In the genomic region with DNA sequence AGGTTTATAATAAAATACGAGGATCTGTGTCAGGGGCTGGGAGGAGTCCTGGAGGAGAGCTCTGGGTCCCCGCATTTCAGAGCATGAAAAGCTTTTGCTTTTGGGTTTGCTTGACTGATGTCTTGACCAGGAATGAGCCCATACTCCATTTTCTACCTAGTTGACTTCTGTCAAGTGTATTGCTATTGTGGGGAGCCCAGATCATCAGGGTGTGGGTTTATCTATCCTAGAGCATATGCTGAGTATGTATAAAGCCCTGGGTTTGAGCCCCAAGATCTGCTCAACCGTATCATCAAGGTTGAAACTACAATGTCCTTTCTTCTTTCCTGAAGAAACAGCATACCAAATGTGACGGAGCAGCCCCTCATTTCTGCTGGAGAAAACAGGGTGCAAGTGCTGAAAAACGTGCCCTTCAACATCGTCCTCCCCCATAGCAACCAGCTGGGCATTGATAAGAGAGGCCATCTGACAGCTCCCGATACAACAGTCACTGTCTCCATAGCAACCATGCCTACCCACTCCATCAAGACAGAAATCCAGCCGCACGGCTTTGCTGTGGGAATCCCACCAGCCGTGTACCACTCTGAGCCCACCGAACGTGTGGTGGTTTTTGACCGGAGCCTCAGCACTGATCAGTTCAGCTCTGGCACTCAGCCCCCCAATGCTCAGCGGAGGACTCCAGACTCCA, we compare ENCODE assay signal across 13 mouse cellular contexts. TPM values are rescaled to one million over a fixed set of nuclear protein-coding genes. Genes with fewer than 3 reads are reported as not detected.
A peak's percentile ranks its signal among the peaks of the same experiment; 100 is the strongest.
DNase-seq lines count a peak whose midpoint lies in the region; ATAC-seq lines count a peak whose summit lies in the region.
"Had no signal": no experiment of that assay in that cellular context is flagged by ENCODE, and none has a peak within 500 bp of the region (broad histone marks: within the 10 kb centered on the region; RNA-seq: fewer than 3 reads in every experiment).

No protein-coding gene starts in this region.

- H3K9me3 ChIP-seq in hindbrain, embryonic 11.5 days (ENCODE audit: control insufficient read depth, low read length) = no peaks in the 10 kb centered on the region
- no peaks in the 10 kb centered on the region for H3K9me3 ChIP-seq in hindbrain, embryonic 10.5 days
- H3K9me3 ChIP-seq in midbrain, embryonic 15.5 days = no peaks in the 10 kb centered on the region
- H3K9me3 ChIP-seq: heart, embryonic 15.5 days had no signal

- peak; percentile 29 for DNase-seq in hindbrain, embryonic 11.5 days (ENCODE audit: low spot score)
- no peak for DNase-seq in hindbrain, embryonic 10.5 days (ENCODE audit: low spot score)
- DNase-seq in c-Kit-positive CD71-positive TER-119-positive erythroid progenitor cells, embryonic 14.5 days (ENCODE audit: low spot score) = peak; percentile 64
- peak; percentile 85 for DNase-seq in layer of hippocampus, adult 9-11 months
- DNase-seq in Muller cell, postnatal 12 days (ENCODE audit: inconsistent ontology term) = no peak
- DNase-seq in heart, adult 11 months = no peak
- DNase-seq: adrenal gland, adult 8-10 months; cerebellum, adult 9-10 months; gastrocnemius, adult 2 months; kidney, adult 18-20 months had no signal

- 75% methylated on average over 14 of the region's 14 CpGs for WGBS in hindbrain, embryonic 11.5 days
- 75% methylated on average over 14 of the region's 14 CpGs for WGBS in hindbrain, embryonic 10.5 days
- 58% methylated on average over 14 of the region's 14 CpGs for WGBS in midbrain, embryonic 15.5 days

- H3K36me3 ChIP-seq in hindbrain, embryonic 11.5 days (ENCODE audit: control insufficient read depth, insufficient read depth, low read length) = no peaks in the 10 kb centered on the region
- H3K36me3 ChIP-seq in hindbrain, embryonic 10.5 days = no peaks in the 10 kb centered on the region
- no peaks in the 10 kb centered on the region for H3K36me3 ChIP-seq in midbrain, embryonic 15.5 days (replicated peaks)

- no peak overlapping the region for H3K4me3 ChIP-seq in hindbrain, embryonic 11.5 days (ENCODE audit: low read depth, low read length)
- no peak overlapping the region for H3K4me3 ChIP-seq in hindbrain, embryonic 10.5 days
- no peak overlapping the region for H3K4me3 ChIP-seq in midbrain, embryonic 15.5 days
- H3K4me3 ChIP-seq: gastrocnemius, adult 2 months; heart, embryonic 15.5 days had no signal

- H3K4me2 ChIP-seq in hindbrain, embryonic 11.5 days (replicated peaks; ENCODE audit: low read depth, low read length) = no peak overlapping the region
- no peak overlapping the region for H3K4me2 ChIP-seq in midbrain, embryonic 15.5 days
- H3K4me2 ChIP-seq: heart, embryonic 15.5 days had no signal

- H3K9ac ChIP-seq in hindbrain, embryonic 11.5 days (ENCODE audit: low read depth, low read length) = no peak overlapping the region
- no peak overlapping the region for H3K9ac ChIP-seq in midbrain, embryonic 15.5 days
- H3K9ac ChIP-seq: heart, embryonic 15.5 days had no signal

- no peaks in the 10 kb centered on the region for H3K27me3 ChIP-seq in hindbrain, embryonic 11.5 days (ENCODE audit: control insufficient read depth, insufficient read depth, low read length)
- no peaks in the 10 kb centered on the region for H3K27me3 ChIP-seq in hindbrain, embryonic 10.5 days (ENCODE audit: insufficient read depth, poor library complexity, severe bottlenecking)
- H3K27me3 ChIP-seq in midbrain, embryonic 15.5 days (replicated peaks) = no peaks in the 10 kb centered on the region
- H3K27me3 ChIP-seq: heart, embryonic 15.5 days had no signal

- no peak overlapping the region for H3K27ac ChIP-seq in hindbrain, embryonic 11.5 days (ENCODE audit: low read depth, low read length)
- H3K27ac ChIP-seq in hindbrain, embryonic 10.5 days = no peak overlapping the region
- H3K27ac ChIP-seq in midbrain, embryonic 15.5 days = no peak overlapping the region
- H3K27ac ChIP-seq: gastrocnemius, adult 2 months; heart, embryonic 15.5 days had no signal

- peak; percentile 49; the same call in 1 of the 2 replicates for ATAC-seq in hindbrain, embryonic 11.5 days (ENCODE audit: low FRiP score)
- peak; percentile 63 for ATAC-seq in midbrain, embryonic 15.5 days (replicated peaks)
- ATAC-seq in monocyte, adult 5-6 weeks (replicated peaks; ENCODE audit: insufficient number of reproducible peaks, low FRiP score, low TSS enrichment, poor library complexity, severe bottlenecking) = no peak

- no peaks in the 10 kb centered on the region for H3K4me1 ChIP-seq in hindbrain, embryonic 11.5 days (replicated peaks; ENCODE audit: control insufficient read depth, insufficient read depth, low read length)
- 0 out of 2 replicates have a peak, but pooled peaks cover 6% of the 10 kb centered on the region for H3K4me1 ChIP-seq in hindbrain, embryonic 10.5 days (replicated peaks)
- H3K4me1 ChIP-seq in midbrain, embryonic 15.5 days = no peaks in the 10 kb centered on the region

RNA-seq across cellular contexts. Expression of gene Grhl1, which starts 9.1 kb away (rescaled TPM):
- 0.43 and 0.60 TPM in 2 replicates for polyA plus RNA-seq in hindbrain, embryonic 11.5 days (2014; fragmentation: Nextera tagmentation; extraction: Ambion mirVana)
- polyA plus RNA-seq in hindbrain, embryonic 10.5 days (2016; fragmentation: Nextera tagmentation; extraction: Ambion mirVana) = 0.21 and 0.58 TPM in 2 replicates
- polyA plus RNA-seq in midbrain, embryonic 15.5 days (2015; fragmentation: Nextera tagmentation; extraction: Ambion mirVana) = 1.0 and 1.1 TPM in 2 replicates
- 0.29 to 3.6 TPM (median 1.4 TPM) in 3 replicates for total RNA-seq in monocyte, adult 5-6 weeks (2017)

Comparison
In these comparisons a context has a peak if more than half of its experiments do, and no peak if none do; other contexts are left out.
1. DNase-seq: peak in hindbrain, embryonic 11.5 days (single experiment), c-Kit-positive CD71-positive TER-119-positive erythroid progenitor cells, embryonic 14.5 days (single experiment) and layer of hippocampus, adult 9-11 months (single experiment); none in hindbrain, embryonic 10.5 days (single experiment), Muller cell, postnatal 12 days (single experiment) and heart, adult 11 months (single experiment).